Mouse (Mus musculus) left cerebral cortex, adult 8-10 months (tissue): ENCODE results near the gene Ergic1. TPM values are rescaled to one million over a fixed set of nuclear protein-coding genes. Genes with fewer than 3 reads are reported as not detected.

ENCODE experiments used
- DNase-seq, 2 experiments: peaks; one replicate each; pipeline ENCODE4 v3.0.0; 2022; ENCODE audit warnings: low spot score in 2 of 2
- microRNA-seq, 2 experiments: library from miRNA; unstranded; fragments of <30 nt; microRNA quantifications; one replicate each; pipeline ENCODE4 v1.2.0; 2022
- total RNA-seq, 4 experiments: library from RNA; stranded (reverse); gene quantifications; 2 replicates each; pipeline ENCODE4 v1.2.4; 2022

Ergic1 gene
- total RNA-seq, 4 experiments from 2014 or later, result 131 to 191 (median 161) TPM

GRCm38 (mm10) chr17:26699819-26700616 lies 138.7 kb downstream of the Ergic1 start:
- DNase-seq, result no peak

DNA sequence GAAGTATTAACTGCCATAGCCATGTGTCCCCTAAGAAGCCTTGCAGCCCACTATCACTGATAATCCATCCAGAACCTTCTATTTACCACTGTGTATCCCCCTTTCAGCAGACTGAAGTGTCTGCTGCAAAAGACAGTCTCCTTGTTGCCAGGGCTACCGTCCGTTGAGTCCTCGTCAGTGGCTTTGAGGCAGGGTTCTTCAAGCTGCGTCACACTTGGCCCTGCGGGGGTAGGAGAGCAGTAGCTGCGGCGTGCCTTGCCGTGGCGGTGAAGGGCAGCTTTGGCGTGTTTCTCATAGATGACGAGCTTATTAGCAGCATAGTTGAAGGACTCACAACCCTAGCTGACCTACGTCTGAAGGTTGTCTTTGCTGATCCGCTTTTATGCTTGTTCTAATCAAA lies 140.3 kb downstream of the Ergic1 start:
- no peak for DNase-seq

GRCm38 (mm10) chr17:26702621-26703020 lies 141.3 kb downstream of the Ergic1 start:
- DNase-seq, result no peak

GRCm38 (mm10) chr17:26703671-26704070 lies 142.4 kb downstream of the Ergic1 start:
- DNase-seq, result no peak

- no peak for DNase-seq
These were observed 144.4 kb downstream of the Ergic1 start for GRCm38 (mm10) chr17:26705463-26706359.

Small RNAs within 50 kb of the gene (microRNA-seq; reads per million reads assigned to microRNA genes)
- gene Gm22420, result 0 reads per million in 2 experiments

Other genes starting within 250 kb of the Ergic1 start
- 10 to 100 TPM; 64.2 to 73.4 (median 69.1) TPM for gene Neurl1b, start 146.7 kb upstream of the Ergic1 start, total RNA-seq
- gene Dusp1, start 639 bp downstream of the Ergic1 start, total RNA-seq, result 10 to 100 TPM; 21.6 to 50.5 (median 28.7) TPM
- gene Atp6v0e, start 101.7 kb downstream of the Ergic1 start, total RNA-seq, result 10 to 100 TPM; 34.5 to 46.9 (median 43.4) TPM
- 100 to 1,000 TPM; 167 to 219 (median 192) TPM for gene Crebrf, start 154.2 kb downstream of the Ergic1 start, total RNA-seq
- 10 to 100 TPM; 31.9 to 35.4 (median 33.2) TPM for gene Bnip1, start 219.6 kb downstream of the Ergic1 start, total RNA-seq